Mouse (Mus musculus) hindbrain, embryonic 16.5 days (tissue): Measurements from ENCODE around the gene Serpina7. TPM values are rescaled to one million over a fixed set of nuclear protein-coding genes. Genes with fewer than 3 reads are reported as not detected.

ENCODE experiments used
- ATAC-seq: fragments of 200-750 bp; cut with Nextera tagmentation; 2 replicates; pipeline ENCODE4 v1.8.0; 2017; ENCODE audit warnings: moderate TSS enrichment, moderate library complexity
- H3K27ac ChIP-seq: fragments of 300-500 bp; sonication (generic); 2 replicates; pipeline ENCODE4 v1.5.1; 2014; ENCODE audit warnings: low read depth, mild to moderate bottlenecking, control low read depth, low read length, moderate library complexity
- H3K27me3 ChIP-seq: fragments of 300-500 bp; sonication (generic); replicated peaks from 2 replicates; pipeline ENCODE4 v1.6.1; 2014; ENCODE audit warnings: low read length; ENCODE audit not compliant: control insufficient read depth, insufficient read depth
- H3K36me3 ChIP-seq: fragments of 300-500 bp; sonication (generic); 2 replicates; pipeline ENCODE4 v1.6.1; 2014; ENCODE audit warnings: mild to moderate bottlenecking, low read length, moderate library complexity, mixed read lengths; ENCODE audit not compliant: control insufficient read depth, insufficient read depth
- H3K4me1 ChIP-seq: fragments of 300-500 bp; sonication (generic); 2 replicates; pipeline ENCODE4 v1.6.1; 2014; ENCODE audit warnings: low read depth, low read length; ENCODE audit not compliant: control insufficient read depth, insufficient read depth
- H3K4me2 ChIP-seq: fragments of 300-500 bp; sonication (generic); 2 replicates; pipeline ENCODE4 v1.6.1; 2014; ENCODE audit warnings: mild to moderate bottlenecking, low read length, control low read depth, moderate library complexity
- H3K4me3 ChIP-seq: fragments of 300-500 bp; sonication (generic); 2 replicates; pipeline ENCODE4 v1.5.1; 2014; ENCODE audit warnings: mild to moderate bottlenecking, low read length, control low read depth, moderate library complexity
- H3K9ac ChIP-seq: fragments of 300-500 bp; sonication (generic); 2 replicates; pipeline ENCODE4 v1.6.1; 2014; ENCODE audit warnings: low read depth, mild to moderate bottlenecking, control low read depth, low read length, moderate library complexity
- H3K9me3 ChIP-seq: fragments of 300-500 bp; sonication (generic); 2 replicates; pipeline ENCODE4 v1.6.1; 2014; ENCODE audit warnings: mild to moderate bottlenecking, low read length, moderate library complexity; ENCODE audit not compliant: control insufficient read depth
- WGBS: fragments of 180-500 bp; shearing (Covaris S2); extraction: QIAGEN DNeasy Blood & Tissue Kit; methylation state at CpG from one replicate; pipeline ENCODE4 v1.1.7; 2014; 5-methylcytosine and 5-hydroxymethylcytosine counted together
- polyA plus RNA-seq: library from polyadenylated mRNA; unstranded; fragments of >200 nt; fragmentation: Nextera tagmentation; extraction: Ambion mirVana; gene quantifications from 2 replicates; pipeline ENCODE4 v1.2.1, GENCODE M21; 2015

Serpina7 gene
- polyA plus RNA-seq, 1 experiment from 2014 or later: not detected

DNA sequence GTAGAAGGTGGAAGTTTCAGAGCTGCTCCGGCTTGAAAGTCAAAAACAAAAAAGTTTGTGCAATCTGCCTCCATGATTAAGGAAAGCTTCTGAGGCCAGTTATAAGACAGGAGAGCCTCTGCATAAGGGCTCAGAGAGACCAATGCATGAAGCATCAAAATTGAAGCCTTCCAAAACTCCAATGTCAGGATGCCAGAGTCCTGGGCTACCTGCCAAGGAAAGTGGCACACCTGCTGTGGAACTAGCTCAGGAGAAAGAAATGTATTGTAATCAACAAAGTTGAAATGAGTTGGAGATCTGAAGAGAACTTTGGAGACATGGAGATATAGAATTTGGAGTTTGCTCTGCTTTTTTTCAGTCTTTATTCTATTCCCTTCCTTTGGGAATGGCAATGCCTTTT is 47.4 kb downstream of the Serpina7 start:
- H3K27me3 ChIP-seq: no peaks in the 10 kb centered on the region
- H3K27ac ChIP-seq: no peak overlapping the region
- no peak for ATAC-seq
- H3K9ac ChIP-seq: no peak overlapping the region
- no peaks in the 10 kb centered on the region for H3K36me3 ChIP-seq
- no peak overlapping the region for H3K4me2 ChIP-seq
- H3K4me1 ChIP-seq: no peaks in the 10 kb centered on the region
- 100% methylated on average over 1 of the region's 1 CpGs for WGBS
- no peak overlapping the region for H3K4me3 ChIP-seq
- H3K9me3 ChIP-seq: no peaks in the 10 kb centered on the region

Other genes starting within 250 kb of the Serpina7 start
- gene Nrk, start 170.8 kb downstream of the Serpina7 start, polyA plus RNA-seq: 1.2 and 3.9 TPM in 2 replicates
- not detected in 2 replicates for gene 4930513O06Rik, start 1.0 kb upstream of the Serpina7 start, polyA plus RNA-seq
- gene 4933428M09Rik, start 94.0 kb upstream of the Serpina7 start, polyA plus RNA-seq: not detected in 2 replicates
- 12.3 and 12.4 TPM in 2 replicates for gene Mum1l1, start 124.8 kb upstream of the Serpina7 start, polyA plus RNA-seq
- gene Trap1a, start 248.4 kb upstream of the Serpina7 start, polyA plus RNA-seq: not detected in 2 replicates